Mouse (Mus musculus) adipocyte (in vitro differentiated cells): ENCODE results near the gene Rhox3g.
"Not testable (repeated sequence)": the region's sequence is repeated elsewhere in the genome, so short reads cannot be mapped to it uniquely, and the experiment has no call there.

ENCODE experiments used
- DNase-seq: peaks from one replicate; pipeline ENCODE4 v3.0.0-alpha.2; 2016; ENCODE audit warnings: low spot score

Gene Rhox3g

DNA sequence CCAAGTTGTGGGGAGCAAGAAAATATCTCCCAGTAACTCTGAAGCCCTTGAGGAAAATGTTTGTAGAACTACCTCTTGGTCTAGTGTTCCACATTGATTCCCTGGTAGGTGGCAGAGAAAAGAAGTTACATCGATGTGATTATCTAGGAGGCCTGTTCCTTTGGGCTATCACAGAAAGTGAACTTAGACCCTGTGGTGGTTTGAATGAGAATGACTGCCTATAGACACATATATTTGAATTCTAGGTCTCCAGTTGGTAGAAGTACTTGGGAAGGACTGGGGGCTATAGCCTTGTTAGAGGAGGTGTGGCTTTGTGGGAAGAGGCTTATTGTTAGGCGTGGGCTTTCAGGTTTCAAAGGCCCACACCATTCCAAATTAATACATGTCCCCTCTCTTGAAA, at the start of gene Rhox3g:
Gene Rhox3g (minus strand): TSS at position 101 of the 400 bp plus-strand sequence.
- not testable (repeated sequence) for DNase-seq

DNA sequence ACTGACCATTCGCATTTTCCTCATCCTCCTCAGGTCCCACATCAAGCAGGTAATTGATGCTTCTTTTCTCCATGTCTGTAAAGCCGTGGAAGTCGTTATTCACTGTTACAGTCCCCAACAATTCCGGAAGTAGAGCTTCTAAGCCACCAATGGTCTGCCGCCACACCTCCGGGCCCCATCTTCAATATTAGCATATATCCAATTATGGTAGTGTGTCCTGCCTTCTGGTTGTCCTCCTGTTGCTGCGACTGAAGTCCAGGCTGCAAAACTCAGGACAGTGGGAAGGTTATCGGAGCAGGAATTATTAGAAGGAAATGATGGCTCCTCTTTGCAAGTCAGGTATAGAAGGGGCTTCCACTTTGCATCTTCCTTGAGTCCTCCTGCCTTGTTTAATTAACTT, 44.8 kb upstream of the Rhox3g start, which contains the start of gene Rhox2h:
Gene Rhox2h (minus strand): TSS at position 101 of the 400 bp plus-strand sequence.
- not testable (repeated sequence) for DNase-seq

DNA sequence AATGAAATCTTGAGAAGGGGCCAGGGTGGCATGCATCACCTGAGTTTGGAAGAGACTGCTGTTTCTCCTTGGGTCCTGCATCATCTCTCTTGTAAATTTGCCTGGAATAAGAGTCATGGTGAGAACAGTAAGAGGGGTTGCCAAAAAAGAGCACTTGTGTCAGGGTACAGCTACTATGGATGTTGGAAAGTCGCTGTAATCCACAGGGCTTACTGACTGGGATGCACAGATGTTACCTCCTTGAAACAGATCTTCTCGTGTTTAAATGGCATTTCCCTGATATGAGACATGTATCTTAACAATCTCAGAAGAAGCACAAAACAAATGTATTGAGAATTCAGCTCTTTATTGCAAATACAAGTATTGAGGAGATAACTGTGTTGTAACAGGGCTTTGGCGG, 40.3 kb upstream of the Rhox3g start, which contains the start of gene Rhox3h:
Gene Rhox3h (minus strand): TSS at position 101 of the 400 bp plus-strand sequence.
- DNase-seq, result not testable (repeated sequence)

DNA sequence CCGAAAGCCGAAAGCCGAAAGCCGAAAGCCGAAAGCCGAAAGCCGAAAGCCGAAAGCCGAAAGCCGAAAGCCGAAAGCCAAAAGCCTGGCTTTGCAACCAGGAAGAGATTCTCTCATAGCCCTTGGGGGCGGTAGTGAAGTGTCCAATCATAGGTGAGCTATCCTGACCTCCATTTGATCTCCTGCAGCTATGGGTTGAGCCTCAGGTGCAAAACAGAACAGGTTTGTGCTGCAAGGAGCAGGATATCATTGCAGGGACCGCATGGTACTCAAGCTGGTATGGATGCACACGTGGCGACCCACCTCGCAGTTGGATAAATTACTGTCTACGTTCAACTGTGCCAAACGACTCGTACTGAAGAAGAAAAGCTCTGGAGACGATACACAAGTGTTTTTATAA, 22.8 kb upstream of the Rhox3g start, which contains the start of gene Rhox4g:
Gene Rhox4g (minus strand): TSS at position 101 of the 400 bp plus-strand sequence.
- not testable (repeated sequence) for DNase-seq

GRCm38 (mm10) chrX:37643370-37643769, 15.0 kb upstream of the Rhox3g start, which contains the start of gene Rhox2g:
Gene Rhox2g (minus strand): TSS chrX:37643470.
- not testable (repeated sequence) for DNase-seq

GRCm38 (mm10) chrX:37607604-37608003, 20.8 kb downstream of the Rhox3g start, which contains the start of gene Rhox4f:
Gene Rhox4f (minus strand): TSS chrX:37607704.
- DNase-seq, result not testable (repeated sequence)

DNA sequence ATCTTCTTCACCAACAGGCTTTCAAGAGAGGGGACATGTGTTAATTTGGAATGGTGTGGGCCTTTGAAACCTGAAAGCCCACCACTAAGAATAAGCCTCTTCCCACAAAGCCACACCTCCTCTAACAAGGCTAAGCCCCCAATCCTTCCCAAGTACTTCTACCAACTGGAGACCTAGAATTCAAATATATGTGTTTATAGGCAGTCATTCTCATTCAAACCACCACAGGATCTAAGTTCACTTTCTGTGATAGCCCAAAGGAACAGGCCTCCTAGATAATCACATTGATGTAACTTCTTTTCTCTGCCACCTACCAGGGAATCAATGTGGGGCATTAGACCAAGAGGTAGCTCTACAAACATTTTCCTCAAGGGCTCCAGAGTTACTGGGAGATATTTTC, 47.7 kb downstream of the Rhox3g start, which contains the start of gene Rhox3f:
Gene Rhox3f (plus strand): TSS at position 301 of the 400 bp plus-strand sequence.
- not testable (repeated sequence) for DNase-seq
